Mouse (Mus musculus) heart, postnatal 0 days (tissue): Measurements from ENCODE around the gene Spns1. TPM values are rescaled to one million over a fixed set of nuclear protein-coding genes. Genes with fewer than 3 reads are reported as not detected.
"Not testable (repeated sequence)": the region's sequence is repeated elsewhere in the genome, so short reads cannot be mapped to it uniquely, and the experiment has no call there.

ENCODE experiments used
- ATAC-seq: fragments of 200-750 bp; cut with Nextera tagmentation; 2 replicates; pipeline ENCODE4 v1.8.0; 2017; ENCODE audit warnings: low read depth, moderate number of reproducible peaks, moderate library complexity; ENCODE audit not compliant: insufficient read depth
- DNase-seq: peaks from one replicate; pipeline ENCODE4 v3.0.0-alpha.2; 2016; ENCODE audit warnings: low spot score
- H3K27ac ChIP-seq: fragments of 300-500 bp; sonication (generic); 2 replicates; pipeline ENCODE4 v1.5.1; 2014; ENCODE audit warnings: low read depth, mild to moderate bottlenecking
- H3K27me3 ChIP-seq: fragments of 300-500 bp; sonication (generic); 2 replicates; pipeline ENCODE4 v1.6.1; 2014; ENCODE audit warnings: low read length, mixed read lengths; ENCODE audit not compliant: control insufficient read depth, insufficient read depth
- H3K36me3 ChIP-seq: fragments of 300-500 bp; sonication (generic); replicated peaks from 2 replicates; pipeline ENCODE4 v1.6.1; 2014; ENCODE audit warnings: low read length, mixed read lengths; ENCODE audit not compliant: control insufficient read depth, insufficient read depth
- H3K4me1 ChIP-seq: fragments of 300-500 bp; sonication (generic); 2 replicates; pipeline ENCODE4 v1.6.1; 2014; ENCODE audit warnings: antibody characterized with exemption; ENCODE audit not compliant: control insufficient read depth, insufficient read depth
- H3K4me2 ChIP-seq: fragments of 300-500 bp; sonication (generic); 2 replicates; pipeline ENCODE4 v1.6.1; 2014; ENCODE audit warnings: low read depth, mild to moderate bottlenecking, low read length, moderate library complexity
- H3K4me3 ChIP-seq: fragments of 300-500 bp; sonication (generic); 2 replicates; pipeline ENCODE4 v1.5.1; 2014; ENCODE audit warnings: low read depth, low read length
- H3K9ac ChIP-seq: fragments of 300-500 bp; sonication (generic); replicated peaks from 2 replicates; pipeline ENCODE4 v1.6.1; 2014; ENCODE audit warnings: low read depth, low read length, mixed read lengths
- H3K9me3 ChIP-seq: fragments of 300-500 bp; sonication (generic); replicated peaks from 2 replicates; pipeline ENCODE4 v1.6.1; 2016; ENCODE audit warnings: low read length; ENCODE audit not compliant: control insufficient read depth
- CTCF ChIP-seq: IDR thresholded peaks from 2 replicates; pipeline ENCODE4 v1.5.1; 2016; ENCODE audit warnings: antibody characterized with exemption, control low read depth, low read depth
- EP300 ChIP-seq: IDR thresholded peaks from 2 replicates; pipeline ENCODE4 v1.6.1; 2016; ENCODE audit warnings: antibody characterized with exemption, low read depth
- WGBS: fragments of 180-500 bp; shearing (Covaris S2); extraction: QIAGEN DNeasy Blood & Tissue Kit; methylation state at CpG from one replicate; pipeline ENCODE4 v1.1.7; 2014; 5-methylcytosine and 5-hydroxymethylcytosine counted together
- polyA plus RNA-seq: library from polyadenylated mRNA; unstranded; fragments of >200 nt; fragmentation: Nextera tagmentation; extraction: Ambion mirVana; gene quantifications from 2 replicates; pipeline ENCODE4 v1.2.1, GENCODE M21; 2015
- total RNA-seq: library from RNA; depleted of rRNA; stranded (reverse); fragments of >200 nt; gene quantifications from 2 replicates; pipeline ENCODE4 v1.2.3, GENCODE M21; 2014; ENCODE audit warnings: low replicate concordance

Gene Spns1
- total and polyA plus RNA-seq, 2 experiments from 2014 or later, result 36.0 to 87.1 TPM

DNA sequence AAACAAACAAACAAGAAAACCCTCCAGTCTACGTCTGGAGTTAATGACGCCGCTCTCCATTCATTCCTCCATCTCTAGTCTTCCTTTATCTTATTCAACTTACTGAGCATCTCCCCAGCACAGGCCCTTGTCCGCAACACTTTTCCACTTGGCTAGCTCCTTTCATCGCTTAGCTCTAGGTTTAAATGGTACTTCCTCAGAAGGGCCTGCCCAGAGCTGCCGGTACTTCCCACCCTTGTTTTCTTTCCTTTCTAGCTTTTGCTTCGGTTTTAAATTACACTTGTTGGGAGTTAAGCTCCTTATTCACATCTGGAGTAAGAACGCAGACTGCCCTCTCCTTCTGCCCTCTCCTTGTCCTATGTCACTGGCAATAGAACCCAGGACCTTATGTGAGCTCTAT, 39.8 kb upstream of the Spns1 start:
- H3K36me3 ChIP-seq, result no peaks in the 10 kb centered on the region
- H3K4me2 ChIP-seq, result no peak overlapping the region
- H3K9me3 ChIP-seq, result no peaks in the 10 kb centered on the region
- H3K27ac ChIP-seq, result no peak overlapping the region
- H3K27me3 ChIP-seq, result no peaks in the 10 kb centered on the region
- no peak for DNase-seq
- ATAC-seq, result no peak
- WGBS, result 58% methylated on average over 8 of the region's 8 CpGs
- no peaks in the 10 kb centered on the region for H3K4me1 ChIP-seq
- H3K4me3 ChIP-seq, result no peak overlapping the region
- TF ChIP-seq CTCF, result no peak
- no peak for TF ChIP-seq EP300
- H3K9ac ChIP-seq, result no peak overlapping the region

DNA sequence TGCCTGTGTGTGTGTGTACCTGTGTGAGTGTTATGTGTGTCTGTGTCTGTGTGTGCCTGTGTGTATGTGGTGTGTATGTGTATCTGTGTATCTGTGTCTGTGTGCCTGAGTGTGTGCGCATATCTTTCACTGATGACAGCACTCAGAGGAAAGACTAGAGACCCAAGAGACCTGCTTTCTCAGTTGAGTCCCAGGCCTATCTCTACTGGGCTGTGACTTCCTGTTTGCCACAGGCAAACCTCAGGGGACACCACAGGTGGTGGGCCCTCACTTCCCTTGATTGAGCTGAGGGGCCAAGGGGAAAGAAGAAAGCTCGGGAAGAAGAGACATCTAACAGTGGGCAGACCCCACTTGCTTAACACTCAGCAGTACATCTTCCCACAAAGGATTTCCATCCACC, 39.4 kb upstream of the Spns1 start:
- H3K4me3 ChIP-seq, result no peak overlapping the region
- no peaks in the 10 kb centered on the region for H3K9me3 ChIP-seq
- no peak overlapping the region for H3K4me2 ChIP-seq
- no peaks in the 10 kb centered on the region for H3K4me1 ChIP-seq
- 54% methylated on average over 2 of the region's 2 CpGs for WGBS
- no peak for DNase-seq
- no peak for TF ChIP-seq EP300
- no peak for TF ChIP-seq CTCF
- ATAC-seq, result no peak
- H3K36me3 ChIP-seq, result no peaks in the 10 kb centered on the region
- no peaks in the 10 kb centered on the region for H3K27me3 ChIP-seq
- H3K9ac ChIP-seq, result no peak overlapping the region
- no peak overlapping the region for H3K27ac ChIP-seq

GRCm38 (mm10) chr7:126414725-126415124, 37.5 kb upstream of the Spns1 start, which contains the start of gene Cd19:
Gene Cd19, minus strand, starts transcription at chr7:126414889.
- Histone ChIP-seq H3K4me1 (no peaks in the 10 kb centered on the region), H3K27ac (no peak within 1 kb of the TSS), H3K4me2 (no peak within 1 kb of the TSS), H3K9ac (no peak within 1 kb of the TSS), H3K36me3 (no peaks in the 10 kb centered on the region), H3K9me3 (no peaks in the 10 kb centered on the region), H3K4me3 (no peak within 1 kb of the TSS), H3K27me3 (no peaks in the 10 kb centered on the region)
- 84% methylated on average over 6 of the region's 6 CpGs for WGBS
- DNase-seq (no peak), ATAC-seq (no peak)
- TF ChIP-seq EP300 (no peak), CTCF (no peak)

GRCm38 (mm10) chr7:126411061-126411460, 33.8 kb upstream of the Spns1 start:
- no peak for TF ChIP-seq CTCF
- no peak for TF ChIP-seq EP300
- no peak for ATAC-seq

GRCm38 (mm10) chr7:126408686-126409085, 31.4 kb upstream of the Spns1 start:
- no peak overlapping the region for H3K27ac ChIP-seq
- no peak overlapping the region for H3K9ac ChIP-seq
- no peak for ATAC-seq
- H3K4me3 ChIP-seq, result no peak overlapping the region
- H3K9me3 ChIP-seq, result no peaks in the 10 kb centered on the region
- H3K4me2 ChIP-seq, result no peak overlapping the region
- no peaks in the 10 kb centered on the region for H3K4me1 ChIP-seq
- no peaks in the 10 kb centered on the region for H3K36me3 ChIP-seq
- H3K27me3 ChIP-seq, result no peaks in the 10 kb centered on the region
- WGBS, result 60% methylated on average over 2 of the region's 2 CpGs
- TF ChIP-seq CTCF (no peak), EP300 (no peak)
- DNase-seq, result no peak

More at GRCm38 (mm10) chr7:126411061-126411460, 33.8 kb upstream of the Spns1 start:
- no peaks in the 10 kb centered on the region for H3K9me3 ChIP-seq
- H3K4me2 ChIP-seq, result no peak overlapping the region
- H3K27ac ChIP-seq, result no peak overlapping the region
- no peak overlapping the region for H3K9ac ChIP-seq
- no peaks in the 10 kb centered on the region for H3K4me1 ChIP-seq
- no peak for DNase-seq
- WGBS, result 76% methylated on average over 4 of the region's 4 CpGs
- no peaks in the 10 kb centered on the region for H3K36me3 ChIP-seq
- no peak overlapping the region for H3K4me3 ChIP-seq
- H3K27me3 ChIP-seq, result no peaks in the 10 kb centered on the region

GRCm38 (mm10) chr7:126402518-126402917, 25.3 kb upstream of the Spns1 start:
- ATAC-seq, H3K9ac ChIP-seq, H3K4me2 ChIP-seq, H3K4me3 ChIP-seq, H3K27ac ChIP-seq, H3K9me3 ChIP-seq, H3K36me3 ChIP-seq, H3K4me1 ChIP-seq, H3K27me3 ChIP-seq, DNase-seq: not testable (repeated sequence)
- WGBS, result 73% methylated on average over 6 of the region's 8 CpGs
